Mouse (Mus musculus) megakaryocyte, embryonic 14.5 days (primary cell): ENCODE measurements around the gene Abhd12.

Experiments
- FLI1 ChIP-seq: IDR thresholded peaks from 2 replicates; pipeline ENCODE4 v1.6.1; 2012; ENCODE audit warnings: low read length, inconsistent platforms, mixed read lengths
- GATA1 ChIP-seq: IDR thresholded peaks from 3 replicates; pipeline ENCODE4 v1.6.1; 2012; ENCODE audit warnings: mixed read lengths, low read length, inconsistent platforms, borderline replicate concordance

- TF ChIP-seq GATA1 (no peak), FLI1 (no peak)
These were observed 27.0 kb downstream of the Abhd12 start for GRCm38 (mm10) chr2:150877561-150877960.
